Comparison of ENCODE assay signal across 7 mouse cellular contexts in the genomic region with DNA sequence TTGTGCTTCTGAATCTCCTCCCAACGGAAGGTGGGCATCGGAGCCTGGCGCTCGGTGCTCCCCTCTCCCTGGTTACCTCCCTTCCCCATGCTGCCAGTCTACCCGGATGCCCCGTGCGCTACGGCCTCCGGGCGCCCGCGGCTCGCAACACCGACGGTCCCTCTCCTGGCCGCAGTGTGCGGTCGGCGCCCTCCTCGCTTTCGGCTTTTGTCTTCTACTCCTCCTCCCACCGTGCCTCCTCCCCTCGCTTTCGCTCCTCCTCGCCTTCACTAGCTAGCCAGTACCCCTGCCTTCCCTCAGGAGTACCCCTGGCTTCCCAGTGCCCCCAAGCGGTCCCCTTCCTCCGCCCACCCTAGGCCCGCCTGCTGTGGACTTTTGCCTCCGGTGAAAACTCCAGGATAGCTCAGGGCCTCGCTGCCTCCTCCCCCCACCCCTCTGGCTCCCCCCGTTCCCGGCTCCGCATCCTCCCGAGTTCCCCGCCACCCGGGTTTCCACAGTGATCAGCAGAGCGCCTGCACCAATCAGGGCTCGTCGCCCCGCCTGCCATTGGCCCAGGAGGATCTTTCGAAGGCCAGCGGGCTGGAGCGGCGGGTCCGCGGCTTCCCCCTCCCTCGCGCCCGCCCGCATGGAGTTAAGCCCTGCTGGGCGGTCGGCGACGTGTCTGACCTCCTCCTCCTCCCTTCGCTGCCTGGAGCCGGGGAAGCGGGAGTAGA. TPM values are rescaled to one million over a fixed set of nuclear protein-coding genes. Genes with fewer than 3 reads are reported as not detected.
DNase-seq lines count a peak whose midpoint lies in the region; ATAC-seq and TF ChIP-seq lines count a peak whose summit lies in the region.

Gene Fads2, minus strand, starts transcription at position 406 of the 713 bp plus-strand sequence.

- peak; percentile 94 for ATAC-seq in embryonic facial prominence, embryonic 15.5 days (ENCODE audit: insufficient number of reproducible peaks, low FRiP score, low TSS enrichment, low read depth)
- peak; percentile 95 for ATAC-seq in kidney, embryonic 15.5 days (replicated peaks; ENCODE audit: low FRiP score)
- peak; percentile 95 for ATAC-seq in limb, embryonic 15.5 days (ENCODE audit: insufficient number of reproducible peaks, low FRiP score, low TSS enrichment, low read depth)
- ATAC-seq in midbrain, postnatal 0 days (ENCODE audit: low FRiP score): peak; percentile 94

- no peaks in the 10 kb centered on the region for H3K27me3 ChIP-seq in embryonic facial prominence, embryonic 15.5 days
- H3K27me3 ChIP-seq in kidney, embryonic 15.5 days: no peaks in the 10 kb centered on the region
- no peaks in the 10 kb centered on the region for H3K27me3 ChIP-seq in limb, embryonic 15.5 days
- H3K27me3 ChIP-seq in midbrain, postnatal 0 days (ENCODE audit: insufficient read depth, low read length): no peaks in the 10 kb centered on the region
- H3K27me3 ChIP-seq in splenic B cell, adult 2 months (ENCODE audit: control insufficient read depth, insufficient read depth, low read length, poor library complexity, severe bottlenecking): no peaks in the 10 kb centered on the region

- TF ChIP-seq POLR2A in bone marrow macrophage, adult 2 months (IDR thresholded peaks at IDR 0.05; ENCODE audit: borderline replicate concordance, low read depth, low read length): peak; percentile 62; the same call in 1 of the 2 replicates

- H3K4me1 ChIP-seq in bone marrow macrophage, adult 2 months (ENCODE audit: control insufficient read depth, insufficient read depth, low read length): peaks cover 28% of the 10 kb centered on the region
- peaks cover 39% of the 10 kb centered on the region for H3K4me1 ChIP-seq in embryonic facial prominence, embryonic 15.5 days
- H3K4me1 ChIP-seq in kidney, embryonic 15.5 days: peaks cover 29% of the 10 kb centered on the region
- H3K4me1 ChIP-seq in limb, embryonic 15.5 days: peaks cover 41% of the 10 kb centered on the region
- peaks cover 35% of the 10 kb centered on the region; the same call in 1 of the 2 replicates for H3K4me1 ChIP-seq in midbrain, postnatal 0 days (ENCODE audit: insufficient read depth, low read length)

- H3K9ac ChIP-seq in embryonic facial prominence, embryonic 15.5 days: peak within 1 kb of the TSS; percentile 59
- H3K9ac ChIP-seq in kidney, embryonic 15.5 days: peak within 1 kb of the TSS; percentile 68
- peak within 1 kb of the TSS; percentile 47 for H3K9ac ChIP-seq in limb, embryonic 15.5 days
- peak within 1 kb of the TSS; percentile 74 for H3K9ac ChIP-seq in midbrain, postnatal 0 days (replicated peaks; ENCODE audit: low read length, poor library complexity, severe bottlenecking)

- under 1% methylated on average over 56 of the region's 57 CpGs for WGBS in embryonic facial prominence, embryonic 15.5 days
- WGBS in kidney, embryonic 15.5 days: under 1% methylated on average over 55 of the region's 57 CpGs
- under 1% methylated on average over 57 of the region's 57 CpGs for WGBS in limb, embryonic 15.5 days
- WGBS in midbrain, postnatal 0 days: under 1% methylated on average over 50 of the region's 57 CpGs

- H3K4me3 ChIP-seq in bone marrow macrophage, adult 2 months (ENCODE audit: insufficient read depth, low read length): peak within 1 kb of the TSS; percentile 79
- peak within 1 kb of the TSS; percentile 77 for H3K4me3 ChIP-seq in embryonic facial prominence, embryonic 15.5 days (replicated peaks)
- H3K4me3 ChIP-seq in kidney, embryonic 15.5 days (replicated peaks): peak within 1 kb of the TSS; percentile 78
- H3K4me3 ChIP-seq in limb, embryonic 15.5 days: peak within 1 kb of the TSS; percentile 61
- H3K4me3 ChIP-seq in midbrain, postnatal 0 days (ENCODE audit: low read depth, low read length): peak within 1 kb of the TSS; percentile 80

- H3K4me2 ChIP-seq in embryonic facial prominence, embryonic 15.5 days (replicated peaks): peak within 1 kb of the TSS; percentile 74
- H3K4me2 ChIP-seq in kidney, embryonic 15.5 days: peak within 1 kb of the TSS; percentile 69
- H3K4me2 ChIP-seq in limb, embryonic 15.5 days: peak within 1 kb of the TSS; percentile 60
- peak within 1 kb of the TSS; percentile 86 for H3K4me2 ChIP-seq in midbrain, postnatal 0 days (ENCODE audit: low read depth, low read length, poor library complexity, severe bottlenecking)

- peak; percentile 86 to 88 for DNase-seq in heart, adult 9 months (ENCODE audit: low spot score in 2 of 2)
- peak; percentile 96 for DNase-seq in midbrain, postnatal 0 days (ENCODE audit: low spot score)
- DNase-seq in splenic B cell, adult 2 months (ENCODE audit: low read depth, low spot score): peak; percentile 37

- no peaks in the 10 kb centered on the region for H3K9me3 ChIP-seq in embryonic facial prominence, embryonic 15.5 days (replicated peaks)
- H3K9me3 ChIP-seq in kidney, embryonic 15.5 days (replicated peaks): no peaks in the 10 kb centered on the region
- H3K9me3 ChIP-seq in limb, embryonic 15.5 days: no peaks in the 10 kb centered on the region
- no peaks in the 10 kb centered on the region for H3K9me3 ChIP-seq in midbrain, postnatal 0 days (ENCODE audit: low read length)

- H3K27ac ChIP-seq in bone marrow macrophage, adult 2 months (ENCODE audit: insufficient read depth, low read depth, low read length): peak within 1 kb of the TSS; percentile 62
- peak within 1 kb of the TSS; percentile 89 for H3K27ac ChIP-seq in embryonic facial prominence, embryonic 15.5 days (replicated peaks)
- peak within 1 kb of the TSS; percentile 97 for H3K27ac ChIP-seq in kidney, embryonic 15.5 days
- H3K27ac ChIP-seq in limb, embryonic 15.5 days: peak within 1 kb of the TSS; percentile 86
- peak within 1 kb of the TSS; percentile 85 for H3K27ac ChIP-seq in midbrain, postnatal 0 days (ENCODE audit: low read depth, low read length)

- no peak for TF ChIP-seq CTCF in bone marrow macrophage, adult 2 months (IDR thresholded peaks at IDR 0.05; ENCODE audit: low read depth, low read length)
- TF ChIP-seq CTCF in midbrain, postnatal 0 days (IDR thresholded peaks at IDR 0.05): peak; percentile 49

- H3K36me3 ChIP-seq in embryonic facial prominence, embryonic 15.5 days: no peaks in the 10 kb centered on the region; the same call in 1 of the 2 replicates
- H3K36me3 ChIP-seq in kidney, embryonic 15.5 days: peaks cover 8% of the 10 kb centered on the region
- H3K36me3 ChIP-seq in limb, embryonic 15.5 days: no peaks in the 10 kb centered on the region
- H3K36me3 ChIP-seq in midbrain, postnatal 0 days (ENCODE audit: insufficient read depth, low read length): no peaks in the 10 kb centered on the region
- H3K36me3 ChIP-seq in splenic B cell, adult 2 months (ENCODE audit: control insufficient read depth, insufficient read depth, low read length, poor library complexity, severe bottlenecking): no peaks in the 10 kb centered on the region

RNA-seq across cellular contexts. Expression of gene Fads2, which starts in this region (rescaled TPM):
- 6.4 and 10.8 TPM in 2 replicates for polyA plus RNA-seq in bone marrow macrophage, adult 2 months (2012; ENCODE audit: insufficient read depth, insufficient read length, missing spikeins)
- polyA plus RNA-seq in embryonic facial prominence, embryonic 15.5 days (2015; fragmentation: Nextera tagmentation; extraction: Ambion mirVana): 59.4 and 61.3 TPM in 2 replicates
- 76.5 and 98.4 TPM in 2 replicates for polyA plus RNA-seq in kidney, embryonic 15.5 days (2015; fragmentation: Nextera tagmentation; extraction: Ambion mirVana)
- 63.8 and 65.8 TPM in 2 replicates for polyA plus RNA-seq in limb, embryonic 15.5 days (2015; fragmentation: Nextera tagmentation; extraction: Ambion mirVana)
- total RNA-seq in midbrain, postnatal 0 days (2014; rRNA removed): 278 and 306 TPM in 2 replicates
- 260 and 275 TPM in 2 replicates for polyA plus RNA-seq in midbrain, postnatal 0 days (2015; fragmentation: Nextera tagmentation; extraction: Ambion mirVana)

Comparison
In these comparisons a context has a peak if more than half of its experiments do, and no peak if none do; other contexts are left out.
1. Peak in every context shown above with its lines: DNase-seq, ATAC-seq, H3K4me3 ChIP-seq and H3K27ac ChIP-seq.
2. DNase-seq: peak in every context shown above with its lines; median percentile 96 in midbrain, postnatal 0 days; 87 in heart, adult 9 months; 37 in splenic B cell, adult 2 months.